Mouse (Mus musculus) heart, embryonic 16.5 days (tissue): ENCODE measurements around the gene Gm49373. TPM values are rescaled to one million over a fixed set of nuclear protein-coding genes. Genes with fewer than 3 reads are reported as not detected.
A peak's percentile ranks its signal among the peaks of the same experiment; 100 is the strongest.

Experiments used
- ATAC-seq: fragments of 200-750 bp; cut with Nextera tagmentation; replicated peaks from 2 replicates; pipeline ENCODE4 v1.8.0; 2017; ENCODE audit warnings: moderate number of reproducible peaks; ENCODE audit not compliant: insufficient read depth, low FRiP score; ENCODE audit errors: extremely low read depth
- H3K27ac ChIP-seq: fragments of 300-500 bp; sonication (generic); 2 replicates; pipeline ENCODE4 v1.5.1; 2014; ENCODE audit warnings: mild to moderate bottlenecking, low read length, control low read depth, moderate library complexity
- H3K27me3 ChIP-seq: fragments of 300-500 bp; sonication (generic); 2 replicates; pipeline ENCODE4 v1.6.1; 2014; ENCODE audit warnings: low read length, mixed read lengths; ENCODE audit not compliant: control insufficient read depth, insufficient read depth
- H3K36me3 ChIP-seq: fragments of 300-500 bp; sonication (generic); 2 replicates; pipeline ENCODE4 v1.6.1; 2014; ENCODE audit not compliant: control insufficient read depth, insufficient read depth
- H3K4me1 ChIP-seq: fragments of 300-500 bp; sonication (generic); 2 replicates; pipeline ENCODE4 v1.6.1; 2014; ENCODE audit warnings: low read length, mixed read lengths; ENCODE audit not compliant: control insufficient read depth, insufficient read depth
- H3K4me2 ChIP-seq: fragments of 300-500 bp; sonication (generic); 2 replicates; pipeline ENCODE4 v1.6.1; 2014; ENCODE audit warnings: low read depth, mild to moderate bottlenecking, control low read depth, low read length
- H3K4me3 ChIP-seq: fragments of 300-500 bp; sonication (generic); 2 replicates; pipeline ENCODE4 v1.5.1; 2014; ENCODE audit warnings: mild to moderate bottlenecking, control low read depth, low read length
- H3K9ac ChIP-seq: fragments of 300-500 bp; sonication (generic); 2 replicates; pipeline ENCODE4 v1.6.1; 2014; ENCODE audit warnings: low read length, control low read depth
- H3K9me3 ChIP-seq: fragments of 300-500 bp; sonication (generic); replicated peaks from 2 replicates; pipeline ENCODE4 v1.6.1; 2016; ENCODE audit warnings: low read length; ENCODE audit not compliant: control insufficient read depth
- WGBS: fragments of 180-500 bp; shearing (Covaris S2); extraction: QIAGEN DNeasy Blood & Tissue Kit; methylation state at CpG from one replicate; pipeline ENCODE4 v1.1.7; 2014; 5-methylcytosine and 5-hydroxymethylcytosine counted together
- microRNA counts: library from miRNA; unstranded; fragments of <30 nt; microRNA quantifications from one replicate; lab custom pipeline; 2016
- microRNA-seq: library from miRNA; unstranded; fragments of <30 nt; microRNA quantifications from one replicate; pipeline ENCODE4, GENCODE M21; 2017
- polyA plus RNA-seq: library from polyadenylated mRNA; unstranded; fragments of >200 nt; fragmentation: Nextera tagmentation; extraction: Ambion mirVana; gene quantifications from 2 replicates; pipeline ENCODE4 v1.2.1, GENCODE M21; 2015

Gene Gm49373
- polyA plus RNA-seq, 1 experiment from 2014 or later = 0.22 TPM

DNA sequence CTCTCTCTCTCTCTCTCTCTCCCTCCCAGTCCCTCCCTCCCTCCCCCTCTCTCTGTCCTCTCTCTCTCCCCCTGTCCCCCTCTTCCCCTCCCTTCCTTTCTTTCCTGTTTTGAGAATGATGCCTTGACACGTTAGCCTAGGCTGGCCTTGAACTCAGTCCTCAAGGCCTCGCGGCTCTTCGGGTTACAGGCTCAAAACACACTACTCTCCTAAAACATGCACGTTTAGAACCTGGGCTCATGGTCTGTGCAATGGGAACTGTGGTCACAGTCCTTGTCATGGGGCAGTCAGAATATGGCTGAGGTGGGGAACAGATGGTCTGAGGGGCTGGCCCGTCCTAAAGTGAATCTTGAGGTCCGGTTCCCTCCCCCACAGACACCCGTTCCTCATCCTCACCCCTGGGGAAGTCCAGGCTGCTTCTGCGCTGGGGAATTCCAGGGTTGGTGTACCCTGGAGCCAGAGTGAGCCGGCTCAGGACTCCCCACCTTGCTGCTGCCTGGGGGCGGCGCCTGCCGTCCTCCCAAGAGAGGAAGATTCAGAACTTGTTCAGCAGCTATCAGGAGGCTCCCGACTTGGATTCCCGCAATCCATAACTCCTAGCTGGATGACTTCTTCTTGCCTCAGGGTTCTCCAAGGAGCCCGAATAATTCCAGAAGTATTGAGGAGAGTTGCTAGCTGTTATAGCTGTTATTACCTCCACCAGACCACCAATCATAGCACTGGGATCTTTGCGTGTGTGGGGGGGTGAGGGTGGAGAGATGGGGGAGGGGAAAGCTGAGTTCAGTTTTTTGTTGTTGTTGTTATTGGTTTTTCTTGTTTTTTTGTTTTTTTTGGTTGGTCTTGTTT is 56.3 kb downstream of the Gm49373 start:
- H3K9me3 ChIP-seq = no peaks in the 10 kb centered on the region
- peak overlapping the region; percentile 53 for H3K9ac ChIP-seq
- no peaks in the 10 kb centered on the region for H3K36me3 ChIP-seq
- peak overlapping the region; percentile 72 for H3K4me2 ChIP-seq
- ATAC-seq = no peak
- H3K27me3 ChIP-seq = peaks cover 21% of the 10 kb centered on the region
- H3K4me3 ChIP-seq = peak overlapping the region; percentile 51
- WGBS = 7% methylated on average over 17 of the region's 17 CpGs
- peaks cover 13% of the 10 kb centered on the region for H3K4me1 ChIP-seq
- no peak overlapping the region for H3K27ac ChIP-seq

DNA sequence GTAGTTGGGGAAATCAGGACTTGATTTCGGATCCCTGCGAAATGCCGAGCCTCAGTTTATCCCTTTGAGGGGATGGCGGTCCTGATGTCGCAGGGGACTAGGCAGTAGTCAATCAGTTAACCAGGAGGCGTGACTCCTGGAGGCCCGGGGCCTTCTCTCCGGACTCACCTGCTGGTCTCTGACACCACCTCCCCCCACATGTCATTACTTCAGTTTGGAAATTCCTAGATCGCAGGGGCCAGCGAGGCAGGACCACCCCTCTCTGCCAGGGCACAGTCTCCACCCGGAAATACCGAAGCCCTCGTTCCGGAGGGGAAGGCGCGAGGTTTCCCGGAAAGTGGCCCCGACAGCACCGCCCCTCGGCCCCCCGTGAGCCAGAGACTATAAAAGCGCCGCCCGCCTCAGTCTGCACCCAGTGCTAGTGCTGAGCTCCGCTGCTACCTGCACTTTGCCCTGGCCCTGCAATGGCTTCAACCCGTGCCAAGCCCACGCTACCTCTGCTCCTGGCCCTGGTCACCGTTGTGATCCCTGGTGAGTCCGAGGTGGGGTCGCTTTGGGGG is 57.2 kb downstream of the Gm49373 start, which contains the start of gene Icam1:
TSS of gene Icam1 (plus strand) at position 415 of the 560 bp plus-strand sequence.
- no peaks in the 10 kb centered on the region for H3K9me3 ChIP-seq
- peaks cover 13% of the 10 kb centered on the region for H3K4me1 ChIP-seq
- peak; percentile 68 for ATAC-seq
- peak within 1 kb of the TSS; percentile 53 for H3K27ac ChIP-seq
- 2% methylated on average over 30 of the region's 30 CpGs for whole genome bisulfite sequencing
- peak within 1 kb of the TSS; percentile 72 for H3K4me2 ChIP-seq
- H3K36me3 ChIP-seq = no peaks in the 10 kb centered on the region
- peak within 1 kb of the TSS; percentile 51 for H3K4me3 ChIP-seq
- H3K27me3 ChIP-seq = peaks cover 21% of the 10 kb centered on the region
- H3K9ac ChIP-seq = peak within 1 kb of the TSS; percentile 60

GRCm38 (mm10) chr9:21014691-21015570 is 58.0 kb downstream of the Gm49373 start:
- Histone ChIP-seq H3K27ac (peak overlapping the region; percentile 30), H3K9ac (peak overlapping the region; percentile 60), H3K4me1 (peaks cover 13% of the 10 kb centered on the region), H3K27me3 (peaks cover 21% of the 10 kb centered on the region), H3K9me3 (no peaks in the 10 kb centered on the region), H3K4me3 (peak overlapping the region; percentile 51), H3K36me3 (no peaks in the 10 kb centered on the region), H3K4me2 (peak overlapping the region; percentile 72)
- ATAC-seq = peak; percentile 59
- WGBS = 5% methylated on average over 29 of the region's 29 CpGs

MicroRNAs encoded within 50 kb of the gene (microRNA counts, 519-probe panel; counts per million panel counts)
- microRNA mmu-miR-1900 (lab: Ali Mortazavi, UCI) = 2,759 counts per million, percentile 72 among the panel's probes with 10 or more counts

Small RNA genes within 50 kb of the gene (microRNA-seq; reads per million reads assigned to microRNA genes)
- gene Mir1900 (not detected), gene Mir7082 (1.2 reads per million)

Other genes starting within 250 kb of the Gm49373 start
- 11.4 and 13.4 TPM in 2 replicates for gene A230050P20Rik, start 204.5 kb downstream of the Gm49373 start, polyA plus RNA-seq
- 3.8 and 4.0 TPM in 2 replicates for gene Angptl6, start 193.4 kb downstream of the Gm49373 start, polyA plus RNA-seq
- gene Ppan, start 184.9 kb downstream of the Gm49373 start, polyA plus RNA-seq = 36.4 and 44.3 TPM in 2 replicates
- 208 and 209 TPM in 2 replicates for gene Eif3g, start 174.5 kb downstream of the Gm49373 start, polyA plus RNA-seq
- gene Dnmt1, start 113.2 kb downstream of the Gm49373 start, polyA plus RNA-seq = 56.1 and 63.1 TPM in 2 replicates
- 18.2 and 23.7 TPM in 2 replicates for gene S1pr2, start 96.3 kb downstream of the Gm49373 start, polyA plus RNA-seq
- gene Mrpl4, start 70.4 kb downstream of the Gm49373 start, polyA plus RNA-seq = 170 and 173 TPM in 2 replicates
- gene Icam1, start 57.1 kb downstream of the Gm49373 start, polyA plus RNA-seq = 23.8 and 29.6 TPM in 2 replicates
- gene Icam4, start 43.7 kb downstream of the Gm49373 start, polyA plus RNA-seq = 2.0 and 3.0 TPM in 2 replicates
- 0.08 TPM in 1 of 2 replicates, not detected in the other for gene Icam5, start 41.0 kb downstream of the Gm49373 start, polyA plus RNA-seq
- 0.72 and 0.77 TPM in 2 replicates for gene Zglp1, start 6.0 kb downstream of the Gm49373 start, polyA plus RNA-seq
- gene Fdx1l, start 518 bp upstream of the Gm49373 start, polyA plus RNA-seq = 47.9 and 55.0 TPM in 2 replicates
- 2.0 and 2.3 TPM in 2 replicates for gene Gm38431, start 18.9 kb upstream of the Gm49373 start, polyA plus RNA-seq
- gene Raver1, start 18.9 kb upstream of the Gm49373 start, polyA plus RNA-seq = 41.4 and 49.3 TPM in 2 replicates
- 15.8 and 16.2 TPM in 2 replicates for gene Tyk2, start 58.1 kb upstream of the Gm49373 start, polyA plus RNA-seq
- gene Cdc37, start 76.9 kb upstream of the Gm49373 start, polyA plus RNA-seq = 226 and 279 TPM in 2 replicates
- gene Pde4a, start 92.6 kb upstream of the Gm49373 start, polyA plus RNA-seq = 15.0 and 16.7 TPM in 2 replicates
- gene Keap1, start 166.3 kb upstream of the Gm49373 start, polyA plus RNA-seq = 51.5 and 54.6 TPM in 2 replicates
- 0.09 and 0.16 TPM in 2 replicates for gene S1pr5, start 175.3 kb upstream of the Gm49373 start, polyA plus RNA-seq
- gene Atg4d, start 192.2 kb upstream of the Gm49373 start, polyA plus RNA-seq = 58.8 and 63.9 TPM in 2 replicates
- gene Kri1, start 214.9 kb upstream of the Gm49373 start, polyA plus RNA-seq = 10.5 and 13.2 TPM in 2 replicates
- gene Cdkn2d, start 218.3 kb upstream of the Gm49373 start, polyA plus RNA-seq = 105 and 110 TPM in 2 replicates
- 5.3 and 5.7 TPM in 2 replicates for gene Ap1m2, start 239.2 kb upstream of the Gm49373 start, polyA plus RNA-seq
- gene Slc44a2, start 247.6 kb upstream of the Gm49373 start, polyA plus RNA-seq = 74.4 and 75.1 TPM in 2 replicates